Mouse (Mus musculus): Measurements from ENCODE around the gene Dusp11. TPM values are rescaled to one million over a fixed set of nuclear protein-coding genes. Genes with fewer than 3 reads are reported as not detected.
"Not testable (repeated sequence)": the region's sequence is repeated elsewhere in the genome, so short reads cannot be mapped to it uniquely, and the experiment has no call there.

The Dusp11 gene
- total and polyA plus RNA-seq, 3 experiments: 33.2 to 46.6 (median 35.7) TPM

DNA sequence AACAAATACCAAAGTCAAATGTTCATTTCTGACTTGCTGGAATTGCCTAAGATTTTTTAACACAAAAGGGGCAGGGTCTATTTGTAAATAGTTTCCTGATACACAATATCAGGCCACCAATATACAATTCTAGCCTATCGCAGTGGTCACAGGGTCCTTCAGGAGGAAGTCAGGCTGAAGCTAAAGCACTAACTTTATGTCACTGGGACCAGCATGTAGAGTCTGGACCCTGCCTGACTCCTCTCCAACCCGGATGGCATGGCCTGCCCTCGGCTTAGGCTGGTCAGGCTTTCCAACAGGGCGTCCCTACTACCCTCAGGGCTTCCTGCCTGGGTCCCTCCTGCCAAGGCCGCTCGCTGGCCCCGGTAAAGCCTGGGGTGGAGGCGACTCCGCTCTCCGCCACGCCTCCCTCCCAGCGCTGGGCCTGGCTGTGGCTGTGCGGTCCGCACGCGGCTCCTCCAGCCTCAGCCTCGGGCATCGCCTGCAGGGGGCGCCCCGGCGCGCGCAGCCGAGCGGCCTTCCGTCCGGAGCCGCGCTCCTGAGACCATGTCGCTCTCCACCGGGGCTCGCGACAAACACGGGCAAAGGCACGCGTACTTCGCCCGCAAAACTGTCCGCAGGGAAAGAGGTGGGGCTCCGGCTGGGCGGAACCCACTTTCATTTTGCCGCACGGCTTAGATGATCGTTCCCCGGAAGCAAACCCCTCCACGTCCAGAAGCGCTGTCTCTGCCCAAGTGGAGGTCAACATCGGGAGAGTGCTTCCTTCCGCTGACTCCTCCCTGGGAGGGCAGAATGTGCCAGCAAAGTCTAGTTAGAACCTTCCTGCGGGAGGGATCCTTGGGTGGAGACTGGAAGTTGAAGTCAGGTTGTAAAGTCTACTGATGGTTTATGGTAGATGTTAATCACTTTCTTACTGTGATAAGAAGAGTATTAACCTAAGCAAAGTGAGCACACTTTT is 24.7 kb downstream of the Dusp11 start:
- in situ Hi-C loops (cut with MboI; ENCODE audit: low pct_ligation_motif_present, low pct_unique_long_range_greater_than_20kb, low sequenced_read_pairs): loop anchor here (5.0 kb wide), 1 partner anchor 71 kb away; no protein-coding TSS in a partner anchor
- H3K79me2 ChIP-seq (replicated peaks; ENCODE audit: control insufficient read depth, extremely low read depth, insufficient read depth, poor library complexity, severe bottlenecking); H3K4me1 ChIP-seq (ENCODE audit: control insufficient read depth in 1 of 2, insufficient read depth in 2 of 2); H3K9me3 ChIP-seq (replicated peaks; ENCODE audit: low read length); H3K27me3 ChIP-seq (replicated peaks); dilution Hi-C loops (cut with MboI; ENCODE audit: extremely low pct_ligation_motif_present, extremely low pct_unique_long_range_greater_than_20kb, low sequenced_read_pairs): not testable (repeated sequence)
- H3K4me2 ChIP-seq (ENCODE audit: insufficient read depth, low read depth, poor library complexity, severe bottlenecking): peak overlapping the region; percentile 39; the same call in 1 of the 2 replicates
- H3K9ac ChIP-seq (ENCODE audit: insufficient read depth, low read depth): peak overlapping the region; percentile 82
- peak; percentile 86 for TF ChIP-seq UBTF (IDR thresholded peaks at IDR 0.05; ENCODE audit: low read depth, low read length)
- peak; percentile 71 for TF ChIP-seq HCFC1 (IDR thresholded peaks at IDR 0.05; ENCODE audit: low read depth, low read length)
- peak; percentile 60; the same call in 1 of the 2 replicates for TF ChIP-seq MXI1 (IDR thresholded peaks at IDR 0.05; ENCODE audit: low read depth, low read length)
- peak; percentile 15; the same call in 1 of the 2 replicates for TF ChIP-seq SMC3 (IDR thresholded peaks at IDR 0.05; ENCODE audit: low read depth, low read length)
- peak; percentile 19; the same call in 1 of the 2 replicates for TF ChIP-seq NRF1 (IDR thresholded peaks at IDR 0.05; ENCODE audit: low read depth, low read length)
- peak; percentile 33; the same call in 1 of the 2 replicates for TF ChIP-seq MAX (IDR thresholded peaks at IDR 0.05; ENCODE audit: low read length)
- TF ChIP-seq POLR2A (IDR thresholded peaks at IDR 0.05; ENCODE audit: low read depth, low read length): 0 out of 2 replicates have a peak, but pooled peaks have one; percentile 39
- TF ChIP-seq TCF12 (IDR thresholded peaks at IDR 0.05; ENCODE audit: low read depth, low read length): peak; percentile 32; the same call in 1 of the 2 replicates
- peak; percentile 79 for TF ChIP-seq BHLHE40 (IDR thresholded peaks at IDR 0.05; ENCODE audit: low read depth, low read length)
- TF ChIP-seq CTCF (conservative IDR thresholded peaks at IDR 0.05 in 1 of 2, IDR thresholded peaks at IDR 0.05 in 1 of 2; ENCODE audit: low read depth in 2 of 2, low read length in 2 of 2): peak in 1 of 2 experiments; percentile 58; a peak in 2 of 4 replicates
- peak; percentile 32; the same call in 1 of the 2 replicates for TF ChIP-seq TBP (conservative IDR thresholded peaks at IDR 0.05; ENCODE audit: low read depth, low read length)
- peak overlapping the region; percentile 45 for H3K27ac ChIP-seq (ENCODE audit: insufficient read depth, low read depth)
- H3K36me3 ChIP-seq (replicated peaks in 1 of 2; ENCODE audit: control insufficient read depth in 1 of 2, insufficient read depth in 1 of 2, low read length in 1 of 2): peaks cover 5 to 30% of the 10 kb centered on the region in 2 experiments
- peak overlapping the region; percentile 49 to 60 (median 52) for H3K4me3 ChIP-seq (replicated peaks in 1 of 3; ENCODE audit: low read depth in 2 of 3, low read length in 2 of 3, poor library complexity in 1 of 3)
- DNase-seq (ENCODE audit: extremely low read depth): peak; percentile 57

GRCm38 (mm10) chr6:85935646-85936045 is 25.8 kb downstream of the Dusp11 start:
- Histone ChIP-seq H3K9me3 (replicated peaks; ENCODE audit: low read length) (no peaks in the 10 kb centered on the region), H3K4me2 (ENCODE audit: insufficient read depth, low read depth, poor library complexity, severe bottlenecking) (no peak overlapping the region), H3K4me1 (ENCODE audit: control insufficient read depth in 1 of 2, insufficient read depth in 2 of 2) (peaks cover 0 to 4% of the 10 kb centered on the region in 2 experiments; a peak in 2 of 4 replicates), H3K27me3 (replicated peaks) (no peaks in the 10 kb centered on the region), H3K4me3 (replicated peaks in 1 of 3; ENCODE audit: low read depth in 2 of 3, low read length in 2 of 3, poor library complexity in 1 of 3) (no peak overlapping the region), H3K79me2 (replicated peaks; ENCODE audit: control insufficient read depth, extremely low read depth, insufficient read depth, poor library complexity, severe bottlenecking) (no peaks in the 10 kb centered on the region), H3K36me3 (replicated peaks in 1 of 2; ENCODE audit: control insufficient read depth in 1 of 2, insufficient read depth in 1 of 2, low read length in 1 of 2) (peaks cover 2 to 31% of the 10 kb centered on the region in 2 experiments), H3K9ac (ENCODE audit: insufficient read depth, low read depth) (no peak overlapping the region), H3K27ac (ENCODE audit: insufficient read depth, low read depth) (no peak overlapping the region)
- in situ Hi-C loops (cut with MboI; ENCODE audit: low pct_ligation_motif_present, low pct_unique_long_range_greater_than_20kb, low sequenced_read_pairs): loop anchor here (5.0 kb wide), 1 partner anchor 72 kb away; no protein-coding TSS in a partner anchor
- no peak for DNase-seq (ENCODE audit: extremely low read depth)
- TF ChIP-seq KAT2A (IDR thresholded peaks at IDR 0.05; ENCODE audit: insufficient replicate concordance, low read length) (no peak), MAFK (IDR thresholded peaks at IDR 0.05; ENCODE audit: insufficient replicate concordance, low read length) (no peak), EP300 (IDR thresholded peaks at IDR 0.05; ENCODE audit: low read length) (no peak), HCFC1 (IDR thresholded peaks at IDR 0.05; ENCODE audit: low read depth, low read length) (no peak), ELF1 (IDR thresholded peaks at IDR 0.05; ENCODE audit: low read depth, low read length) (no peak), MAZ (IDR thresholded peaks at IDR 0.05; ENCODE audit: low read depth, low read length) (no peak), CTCF (conservative IDR thresholded peaks at IDR 0.05 in 1 of 2, IDR thresholded peaks at IDR 0.05 in 1 of 2; ENCODE audit: low read depth in 2 of 2, low read length in 2 of 2) (peak in 1 of 2 experiments; percentile 51; a peak in 2 of 4 replicates), RAD21 (IDR thresholded peaks at IDR 0.05; ENCODE audit: low read depth, low read length) (peak; percentile 48), USF2 (conservative IDR thresholded peaks at IDR 0.05; ENCODE audit: low read depth, low read length) (no peak), UBTF (IDR thresholded peaks at IDR 0.05; ENCODE audit: low read depth, low read length) (no peak), TBP (conservative IDR thresholded peaks at IDR 0.05; ENCODE audit: low read depth, low read length) (no peak), MEF2A (IDR thresholded peaks at IDR 0.05; ENCODE audit: borderline replicate concordance, low read depth, low read length) (no peak), SMC3 (IDR thresholded peaks at IDR 0.05; ENCODE audit: low read depth, low read length) (peak; percentile 11), CHD1 (IDR thresholded peaks at IDR 0.05; ENCODE audit: low read depth, low read length) (no peak), ZMIZ1 (IDR thresholded peaks at IDR 0.05; ENCODE audit: low read depth, low read length) (no peak), MYC (IDR thresholded peaks at IDR 0.05; ENCODE audit: low read depth, low read length) (no peak), JUND (conservative IDR thresholded peaks at IDR 0.05; ENCODE audit: low read depth, low read length) (no peak), NRF1 (IDR thresholded peaks at IDR 0.05; ENCODE audit: low read depth, low read length) (no peak)
- dilution Hi-C loops (cut with MboI; ENCODE audit: extremely low pct_ligation_motif_present, extremely low pct_unique_long_range_greater_than_20kb, low sequenced_read_pairs): no loop called here
